Mouse (Mus musculus): ENCODE measurements around the gene Thumpd2. TPM values are rescaled to one million over a fixed set of nuclear protein-coding genes. Genes with fewer than 3 reads are reported as not detected.

Gene Thumpd2
- polyA plus RNA-seq, 1 experiment from 2014 or later, result 12.3 TPM

GRCm38 (mm10) chr17:80997226-80997625 lies 67.7 kb downstream of the Thumpd2 start:
- H3K27ac ChIP-seq, result no peak overlapping the region
- 78% methylated on average over 2 of the region's 2 CpGs for WGBS
- no peaks in the 10 kb centered on the region for H3K4me1 ChIP-seq
- ATAC-seq, result no peak
- peaks cover 28% of the 10 kb centered on the region for H3K36me3 ChIP-seq (ENCODE audit: poor library complexity, severe bottlenecking)
- H3K4me2 ChIP-seq, result no peak overlapping the region
- no peaks in the 10 kb centered on the region for H3K9me3 ChIP-seq (replicated peaks)
- no peak overlapping the region for H3K4me3 ChIP-seq
- no peak overlapping the region for H3K9ac ChIP-seq
- H3K27me3 ChIP-seq, result no peaks in the 10 kb centered on the region

- no peak overlapping the region for H3K27ac ChIP-seq
- H3K9ac ChIP-seq, result no peak overlapping the region
- no peaks in the 10 kb centered on the region for H3K9me3 ChIP-seq (replicated peaks)
- H3K4me3 ChIP-seq, result no peak overlapping the region
- 63% methylated on average over 8 of the region's 8 CpGs for WGBS
- ATAC-seq, result no peak
- H3K36me3 ChIP-seq (ENCODE audit: poor library complexity, severe bottlenecking), result peaks cover 32% of the 10 kb centered on the region
- no peak overlapping the region for H3K4me2 ChIP-seq
- peaks cover 7% of the 10 kb centered on the region; the same call in 1 of the 2 replicates for H3K4me1 ChIP-seq
- no peaks in the 10 kb centered on the region for H3K27me3 ChIP-seq
Measured at GRCm38 (mm10) chr17:80991535-80992127, 73.3 kb downstream of the Thumpd2 start.

- peak overlapping the region; percentile 17; the same call in 1 of the 2 replicates for H3K9ac ChIP-seq
Measured at GRCm38 (mm10) chr17:80982976-80983375, 81.9 kb downstream of the Thumpd2 start.

GRCm38 (mm10) chr17:80982412-80982787 lies 82.5 kb downstream of the Thumpd2 start:
- peaks cover 7% of the 10 kb centered on the region; the same call in 1 of the 2 replicates for H3K36me3 ChIP-seq (ENCODE audit: poor library complexity, severe bottlenecking)
- H3K4me1 ChIP-seq, result peaks cover 24% of the 10 kb centered on the region
- no peaks in the 10 kb centered on the region for H3K27me3 ChIP-seq
- ATAC-seq, result peak; percentile 90
- 0 out of 2 replicates have a peak overlapping the region, but pooled peaks have one; percentile 17 for H3K9ac ChIP-seq
- peak overlapping the region; percentile 39 for H3K4me2 ChIP-seq
- no peak overlapping the region for H3K4me3 ChIP-seq
- peak overlapping the region; percentile 92 for H3K27ac ChIP-seq
- 2% methylated on average over 8 of the region's 8 CpGs for WGBS
- H3K9me3 ChIP-seq (replicated peaks), result no peaks in the 10 kb centered on the region

More at GRCm38 (mm10) chr17:80982976-80983375, 81.9 kb downstream of the Thumpd2 start:
- Histone ChIP-seq H3K36me3 (ENCODE audit: poor library complexity, severe bottlenecking) (peaks cover 7% of the 10 kb centered on the region; the same call in 1 of the 2 replicates), H3K4me3 (no peak overlapping the region), H3K27ac (peak overlapping the region; percentile 92), H3K4me1 (peaks cover 24% of the 10 kb centered on the region), H3K4me2 (no peak overlapping the region), H3K9me3 (replicated peaks) (no peaks in the 10 kb centered on the region), H3K27me3 (no peaks in the 10 kb centered on the region)
- WGBS, result 82% methylated on average over 10 of the region's 10 CpGs
- ATAC-seq, result no peak

GRCm38 (mm10) chr17:80981721-80982411 lies 83.0 kb downstream of the Thumpd2 start:
- peak overlapping the region; percentile 92 for H3K27ac ChIP-seq
- no peaks in the 10 kb centered on the region for H3K9me3 ChIP-seq (replicated peaks)
- H3K27me3 ChIP-seq, result no peaks in the 10 kb centered on the region
- H3K4me2 ChIP-seq, result peak overlapping the region; percentile 39
- peaks cover 24% of the 10 kb centered on the region for H3K4me1 ChIP-seq
- no peak overlapping the region for H3K4me3 ChIP-seq
- H3K9ac ChIP-seq, result no peak overlapping the region
- peaks cover 3% of the 10 kb centered on the region; the same call in 1 of the 2 replicates for H3K36me3 ChIP-seq (ENCODE audit: poor library complexity, severe bottlenecking)
- WGBS, result 23% methylated on average over 12 of the region's 12 CpGs
- peak; percentile 90 for ATAC-seq

- H3K4me3 ChIP-seq, result no peak overlapping the region
- H3K27ac ChIP-seq, result no peak overlapping the region
- no peak overlapping the region for H3K4me2 ChIP-seq
- H3K27me3 ChIP-seq, result no peaks in the 10 kb centered on the region
- H3K36me3 ChIP-seq (ENCODE audit: poor library complexity, severe bottlenecking), result no peaks in the 10 kb centered on the region
- no peak for ATAC-seq
- no peak overlapping the region for H3K9ac ChIP-seq
- no peaks in the 10 kb centered on the region for H3K9me3 ChIP-seq (replicated peaks)
- peaks cover 30% of the 10 kb centered on the region for H3K4me1 ChIP-seq
- 76% methylated on average over 10 of the region's 10 CpGs for WGBS
Measured at GRCm38 (mm10) chr17:80980096-80980495, 84.8 kb downstream of the Thumpd2 start.

- no peak overlapping the region for H3K27ac ChIP-seq
- no peak overlapping the region for H3K9ac ChIP-seq
- H3K27me3 ChIP-seq, result no peaks in the 10 kb centered on the region
- no peak for ATAC-seq
- H3K9me3 ChIP-seq (replicated peaks), result no peaks in the 10 kb centered on the region
- no peak overlapping the region for H3K4me2 ChIP-seq
- no peaks in the 10 kb centered on the region for H3K36me3 ChIP-seq (ENCODE audit: poor library complexity, severe bottlenecking)
- 86% methylated on average over 5 of the region's 5 CpGs for WGBS
- no peak overlapping the region for H3K4me3 ChIP-seq
- peaks cover 23% of the 10 kb centered on the region for H3K4me1 ChIP-seq
Measured at GRCm38 (mm10) chr17:80977245-80977644, 87.6 kb downstream of the Thumpd2 start.

Other genes starting within 250 kb of the Thumpd2 start
- gene Tmem178, start 120.5 kb downstream of the Thumpd2 start, polyA plus RNA-seq (2015; fragmentation: Nextera tagmentation; extraction: Ambion mirVana), result 29.7 and 40.4 TPM in 2 replicates

Data from forebrain, embryonic 13.5 days (tissue).